Mouse (Mus musculus) embryo, embryonic 10.5 days (tissue): ENCODE data around the gene Hes2.

ENCODE experiments used
- DNase-seq: peaks from one replicate; pipeline ENCODE4 v3.0.0-alpha.2; 2015; ENCODE audit warnings: low spot score

The Hes2 gene

GRCm38 (mm10) chr4:152160748-152161147 lies 2.1 kb downstream of the Hes2 start:
- no peak for DNase-seq

GRCm38 (mm10) chr4:152161601-152162000 lies 2.9 kb downstream of the Hes2 start:
- DNase-seq: no peak

- no peak for DNase-seq
Observed at GRCm38 (mm10) chr4:152162748-152163147, 4.1 kb downstream of the Hes2 start.

- DNase-seq: peak; percentile 79
Observed at GRCm38 (mm10) chr4:152165036-152165931, 6.6 kb downstream of the Hes2 start.

GRCm38 (mm10) chr4:152168052-152168451 lies 9.4 kb downstream of the Hes2 start:
- no peak for DNase-seq

- no peak for DNase-seq
Observed at GRCm38 (mm10) chr4:152169103-152169502, 10.4 kb downstream of the Hes2 start.

GRCm38 (mm10) chr4:152170286-152170685 lies 11.6 kb downstream of the Hes2 start:
- no peak for DNase-seq

GRCm38 (mm10) chr4:152171543-152171942 lies 12.9 kb downstream of the Hes2 start:
- DNase-seq: no peak

GRCm38 (mm10) chr4:152173041-152173440 lies 14.4 kb downstream of the Hes2 start:
- peak; percentile 88 for DNase-seq

GRCm38 (mm10) chr4:152173956-152174355 lies 15.3 kb downstream of the Hes2 start:
- DNase-seq: no peak

GRCm38 (mm10) chr4:152176638-152177037 lies 18.0 kb downstream of the Hes2 start:
- DNase-seq: no peak

GRCm38 (mm10) chr4:152177174-152177536 lies 18.5 kb downstream of the Hes2 start:
- DNase-seq: no peak

GRCm38 (mm10) chr4:152177537-152178343 lies 19.1 kb downstream of the Hes2 start, which contains the start of gene Acot7:
TSS of gene Acot7 (plus strand) at chr4:152178134.
- peak; percentile 94 for DNase-seq

- DNase-seq: peak; percentile 29
Observed at GRCm38 (mm10) chr4:152178344-152178864, 19.7 kb downstream of the Hes2 start.

- DNase-seq: no peak
Observed at GRCm38 (mm10) chr4:152178916-152179705, 20.4 kb downstream of the Hes2 start.

GRCm38 (mm10) chr4:152179946-152180660 lies 21.4 kb downstream of the Hes2 start:
- DNase-seq: no peak

GRCm38 (mm10) chr4:152182205-152182604 lies 23.5 kb downstream of the Hes2 start:
- no peak for DNase-seq

- DNase-seq: no peak
Observed at GRCm38 (mm10) chr4:152184353-152185035, 25.8 kb downstream of the Hes2 start.

GRCm38 (mm10) chr4:152185137-152185509 lies 26.5 kb downstream of the Hes2 start:
- DNase-seq: peak; percentile 80

- DNase-seq: peak; percentile 62
Observed at GRCm38 (mm10) chr4:152185510-152186204, 27.0 kb downstream of the Hes2 start.
